Comparison of ENCODE assay signal across 23 mouse cellular contexts in genomic region chr5:115957177-115957576, GRCm38 (mm10).
DNase-seq lines count a peak whose midpoint lies in the region; ATAC-seq and TF ChIP-seq lines count a peak whose summit lies in the region.
"Had no signal": no experiment of that assay in that cellular context is flagged by ENCODE, and none has a peak within 500 bp of the region (broad histone marks: within the 10 kb centered on the region; RNA-seq: fewer than 3 reads in every experiment).

No protein-coding gene starts in this region.

- no peaks in the 10 kb centered on the region for H3K27me3 ChIP-seq in intestine, postnatal 0 days (replicated peaks; ENCODE audit: control insufficient read depth, insufficient read depth, low read length)
- H3K27me3 ChIP-seq in intestine, embryonic 16.5 days (replicated peaks; ENCODE audit: control insufficient read depth, insufficient read depth, low read length), result no peaks in the 10 kb centered on the region
- H3K27me3 ChIP-seq in midbrain, postnatal 0 days (ENCODE audit: insufficient read depth, low read length), result no peaks in the 10 kb centered on the region
- no peaks in the 10 kb centered on the region for H3K27me3 ChIP-seq in midbrain, embryonic 15.5 days (replicated peaks)
- H3K27me3 ChIP-seq: forebrain, embryonic 13.5 days; neural tube, embryonic 15.5 days; Patski had no signal

- no peak for ATAC-seq in intestine, postnatal 0 days
- no peak for ATAC-seq in intestine, embryonic 16.5 days
- ATAC-seq in midbrain, postnatal 0 days (ENCODE audit: low FRiP score), result no peak
- ATAC-seq in midbrain, embryonic 15.5 days (replicated peaks), result no peak
- ATAC-seq: forebrain, embryonic 13.5 days; Patski had no signal

- peak; percentile 8; the same call in 1 of the 2 replicates for TF ChIP-seq CTCF in intestine, postnatal 0 days (IDR thresholded peaks at IDR 0.05; ENCODE audit: low read depth)
- TF ChIP-seq CTCF in midbrain, postnatal 0 days (IDR thresholded peaks at IDR 0.05), result peak; percentile 32

- peaks cover 17% of the 10 kb centered on the region for H3K36me3 ChIP-seq in intestine, postnatal 0 days (ENCODE audit: control insufficient read depth, insufficient read depth)
- peaks cover 25% of the 10 kb centered on the region for H3K36me3 ChIP-seq in intestine, embryonic 16.5 days (ENCODE audit: control insufficient read depth, insufficient read depth, low read length)
- peaks cover 32% of the 10 kb centered on the region for H3K36me3 ChIP-seq in midbrain, postnatal 0 days (ENCODE audit: insufficient read depth, low read length)
- peaks cover 15% of the 10 kb centered on the region for H3K36me3 ChIP-seq in midbrain, embryonic 15.5 days (replicated peaks)

- 0 out of 2 replicates have a peak, but pooled peaks cover 2% of the 10 kb centered on the region for H3K9me3 ChIP-seq in intestine, postnatal 0 days (ENCODE audit: control insufficient read depth)
- no peaks in the 10 kb centered on the region for H3K9me3 ChIP-seq in intestine, embryonic 16.5 days (ENCODE audit: control insufficient read depth, low read length)
- H3K9me3 ChIP-seq in midbrain, postnatal 0 days (ENCODE audit: low read length), result no peaks in the 10 kb centered on the region; the same call in 1 of the 2 replicates
- H3K9me3 ChIP-seq in midbrain, embryonic 15.5 days, result no peaks in the 10 kb centered on the region
- H3K9me3 ChIP-seq: neural tube, embryonic 15.5 days had no signal

- H3K4me3 ChIP-seq in intestine, postnatal 0 days (ENCODE audit: low read depth, low read length), result no peak overlapping the region
- no peak overlapping the region for H3K4me3 ChIP-seq in intestine, embryonic 16.5 days (ENCODE audit: low read length)
- H3K4me3 ChIP-seq in midbrain, postnatal 0 days (ENCODE audit: low read depth, low read length), result no peak overlapping the region
- no peak overlapping the region for H3K4me3 ChIP-seq in midbrain, embryonic 15.5 days
- H3K4me3 ChIP-seq: embryonic facial prominence, embryonic 10.5 days; forebrain, embryonic 13.5 days; heart, embryonic 10.5 days; neural tube, embryonic 15.5 days had no signal

- no peak for DNase-seq in midbrain, postnatal 0 days (ENCODE audit: low spot score)
- DNase-seq in R1 (ENCODE audit: low read depth, low spot score), result peak; percentile 70
- DNase-seq in testis, postnatal 14 days (ENCODE audit: low spot score), result no peak
- DNase-seq in adipocyte (ENCODE audit: low spot score), result no peak
- DNase-seq: cerebellum, postnatal 25 days; gastrocnemius, postnatal 36 days; heart, postnatal 10 days; kidney, adult 18-20 months; kidney, postnatal 36 days; left cerebral cortex, postnatal 4 days; retina, postnatal 1 day; thymus, adult 2 months had no signal

- no peak overlapping the region for H3K27ac ChIP-seq in intestine, postnatal 0 days (ENCODE audit: low read depth, low read length)
- H3K27ac ChIP-seq in intestine, embryonic 16.5 days (ENCODE audit: low read length), result no peak overlapping the region
- H3K27ac ChIP-seq in midbrain, postnatal 0 days (ENCODE audit: low read depth, low read length), result no peak overlapping the region
- no peak overlapping the region for H3K27ac ChIP-seq in midbrain, embryonic 15.5 days
- H3K27ac ChIP-seq: embryonic facial prominence, embryonic 10.5 days; forebrain, embryonic 13.5 days; heart, embryonic 10.5 days; hindbrain, embryonic 14.5 days; macrophage; neural tube, embryonic 15.5 days had no signal

- WGBS in intestine, postnatal 0 days, result 98% methylated on average over 6 of the region's 6 CpGs
- 98% methylated on average over 6 of the region's 6 CpGs for WGBS in intestine, embryonic 16.5 days
- WGBS in midbrain, postnatal 0 days, result over 99% methylated on average over 6 of the region's 6 CpGs
- 98% methylated on average over 6 of the region's 6 CpGs for WGBS in midbrain, embryonic 15.5 days

- H3K9ac ChIP-seq in intestine, postnatal 0 days (ENCODE audit: low read depth, low read length), result no peak overlapping the region
- no peak overlapping the region for H3K9ac ChIP-seq in intestine, embryonic 16.5 days (ENCODE audit: low read depth, low read length)
- H3K9ac ChIP-seq in midbrain, postnatal 0 days (replicated peaks; ENCODE audit: low read length, poor library complexity, severe bottlenecking), result no peak overlapping the region
- H3K9ac ChIP-seq in midbrain, embryonic 15.5 days, result no peak overlapping the region
- H3K9ac ChIP-seq: forebrain, embryonic 13.5 days; hindbrain, embryonic 14.5 days; neural tube, embryonic 15.5 days had no signal

- H3K4me2 ChIP-seq in intestine, postnatal 0 days (replicated peaks; ENCODE audit: low read depth), result no peak overlapping the region
- H3K4me2 ChIP-seq in intestine, embryonic 16.5 days (ENCODE audit: low read depth, low read length), result no peak overlapping the region
- no peak overlapping the region for H3K4me2 ChIP-seq in midbrain, postnatal 0 days (ENCODE audit: low read depth, low read length, poor library complexity, severe bottlenecking)
- no peak overlapping the region for H3K4me2 ChIP-seq in midbrain, embryonic 15.5 days
- H3K4me2 ChIP-seq: forebrain, embryonic 13.5 days; hindbrain, embryonic 14.5 days; midbrain, embryonic 11.5 days; neural tube, embryonic 15.5 days had no signal

- H3K4me1 ChIP-seq in intestine, postnatal 0 days (replicated peaks; ENCODE audit: control insufficient read depth, insufficient read depth, low read length), result no peaks in the 10 kb centered on the region
- no peaks in the 10 kb centered on the region for H3K4me1 ChIP-seq in intestine, embryonic 16.5 days (ENCODE audit: control insufficient read depth, insufficient read depth, low read length)
- H3K4me1 ChIP-seq in midbrain, postnatal 0 days (ENCODE audit: insufficient read depth, low read length), result no peaks in the 10 kb centered on the region
- no peaks in the 10 kb centered on the region for H3K4me1 ChIP-seq in midbrain, embryonic 15.5 days
- H3K4me1 ChIP-seq: forebrain, embryonic 13.5 days; heart, embryonic 10.5 days; neural tube, embryonic 15.5 days had no signal
